Mouse (Mus musculus): ENCODE data around the gene 9830107B12Rik.

9830107B12Rik gene

DNA sequence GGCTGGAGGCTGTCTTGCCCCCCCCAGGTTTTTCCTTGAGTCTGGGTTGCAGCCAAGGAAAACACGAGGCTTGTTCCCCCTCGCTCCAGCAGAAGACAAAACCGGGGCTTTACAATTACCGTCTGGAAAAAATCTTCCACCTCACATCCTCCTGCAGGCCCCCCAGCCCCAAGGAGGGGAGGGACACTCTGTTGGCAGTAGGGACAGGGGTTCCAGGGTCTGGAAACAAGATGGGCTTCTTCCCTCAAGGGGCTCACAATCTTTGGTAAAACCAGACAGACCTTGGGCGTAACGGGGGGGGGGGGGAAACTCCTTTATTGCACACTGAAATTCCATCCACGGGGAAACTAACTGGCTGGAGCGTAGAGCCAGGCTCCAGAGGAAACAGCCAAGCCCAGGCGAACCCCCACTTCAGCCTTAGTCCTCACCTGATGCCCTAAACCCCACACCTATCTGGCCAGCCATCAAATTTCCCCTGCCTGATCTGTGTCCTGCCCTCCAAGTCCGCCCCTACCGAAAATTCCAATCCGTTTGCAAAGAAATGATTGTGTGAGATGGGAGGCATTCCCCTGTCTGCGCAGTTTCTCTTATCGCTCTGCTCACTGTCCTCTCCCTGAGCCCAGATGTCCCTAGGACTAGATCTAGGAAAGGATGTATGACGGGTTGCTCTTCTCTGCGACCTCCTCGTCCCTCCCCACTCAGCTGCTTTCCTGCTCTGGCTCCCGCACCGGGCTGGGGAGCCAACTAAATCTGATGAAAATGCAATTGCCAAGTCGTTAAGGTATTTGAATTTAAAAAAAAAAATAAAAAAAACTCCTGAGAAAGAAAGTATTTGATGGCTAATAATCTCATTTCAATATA is 51.0 kb downstream of the 9830107B12Rik start:
- DNase-seq (ENCODE audit: low spot score in 2 of 2): no peak

DNA sequence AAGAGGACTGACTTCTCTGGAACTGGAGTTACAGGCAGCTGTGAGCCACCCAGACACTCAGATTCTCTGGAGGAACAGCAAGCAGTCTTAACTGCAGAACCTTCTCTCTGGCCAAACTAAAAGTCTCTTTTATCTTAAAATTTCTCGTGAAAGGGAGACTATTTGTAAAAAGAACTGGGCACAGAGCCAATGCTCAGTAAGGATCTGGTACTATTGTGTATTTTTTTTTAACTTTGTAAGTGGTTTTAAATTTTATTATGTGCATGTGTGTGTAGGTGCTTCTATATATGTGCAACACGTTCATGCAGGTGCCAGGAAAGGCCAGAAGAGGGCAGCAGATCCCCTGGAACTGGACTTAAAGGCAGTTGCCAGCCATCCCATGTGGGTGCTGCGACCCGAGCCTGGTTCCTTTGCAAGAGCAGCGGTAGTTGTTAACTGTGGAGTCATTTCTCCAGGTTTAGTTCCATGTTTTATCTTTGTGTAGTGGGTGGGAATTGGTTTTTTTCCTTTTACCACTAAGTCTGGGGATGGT is 52.7 kb downstream of the 9830107B12Rik start:
- DNase-seq (ENCODE audit: low spot score in 2 of 2): no peak

GRCm38 (mm10) chr17:48090305-48090704 is 55.8 kb downstream of the 9830107B12Rik start:
- no peak for DNase-seq (ENCODE audit: low spot score in 2 of 2)

- no peak for DNase-seq (ENCODE audit: low spot score in 2 of 2)
These were observed 56.6 kb downstream of the 9830107B12Rik start for GRCm38 (mm10) chr17:48089446-48089845.

GRCm38 (mm10) chr17:48089019-48089418 is 57.0 kb downstream of the 9830107B12Rik start, which contains the start of gene 1700067P10Rik:
1700067P10Rik (plus strand) TSS chr17:48089319.
- no peak for DNase-seq (ENCODE audit: low spot score in 2 of 2)

GRCm38 (mm10) chr17:48080626-48081025 is 65.4 kb downstream of the 9830107B12Rik start:
- DNase-seq (ENCODE audit: low spot score in 2 of 2): no peak
